Mouse (Mus musculus) yolk sac, embryonic 10.5 days (tissue): Measurements from ENCODE around the gene Hfe.
"Not testable (repeated sequence)": the region's sequence is repeated elsewhere in the genome, so short reads cannot be mapped to it uniquely, and the experiment has no call there.

Source experiments
- DNase-seq: peaks from one replicate; pipeline ENCODE4 v3.0.0-alpha.2; 2017; ENCODE audit warnings: low spot score

The Hfe gene

GRCm38 (mm10) chr13:23716261-23717042, 5.8 kb upstream of the Hfe start:
- DNase-seq = no peak

GRCm38 (mm10) chr13:23709714-23710373, 810 bp downstream of the Hfe start:
- no peak for DNase-seq

GRCm38 (mm10) chr13:23708654-23709053, 2.0 kb downstream of the Hfe start:
- no peak for DNase-seq

GRCm38 (mm10) chr13:23708041-23708440, 2.6 kb downstream of the Hfe start:
- DNase-seq = no peak

- DNase-seq = no peak
Observed at GRCm38 (mm10) chr13:23706771-23707170, 3.9 kb downstream of the Hfe start.

- no peak for DNase-seq
Observed at GRCm38 (mm10) chr13:23705751-23706356, 4.8 kb downstream of the Hfe start.

- DNase-seq = not testable (repeated sequence)
Observed at GRCm38 (mm10) chr13:23702801-23703200, 7.9 kb downstream of the Hfe start.

GRCm38 (mm10) chr13:23702220-23702619, 8.4 kb downstream of the Hfe start:
- no peak for DNase-seq

- peak; percentile 76 for DNase-seq
Observed at GRCm38 (mm10) chr13:23700786-23701520, 9.7 kb downstream of the Hfe start.

- DNase-seq = no peak
Observed at GRCm38 (mm10) chr13:23699767-23700166, 10.9 kb downstream of the Hfe start.

GRCm38 (mm10) chr13:23698996-23699395, 11.7 kb downstream of the Hfe start:
- DNase-seq = peak; percentile 1

GRCm38 (mm10) chr13:23698300-23698693, 12.4 kb downstream of the Hfe start, which contains the start of gene Hist1h4c:
Gene Hist1h4c, minus strand, starts transcription at chr13:23698454.
- DNase-seq = peak; percentile 100

GRCm38 (mm10) chr13:23697491-23698299, 13.0 kb downstream of the Hfe start:
- peak; percentile 73 for DNase-seq

GRCm38 (mm10) chr13:23696061-23696474, 14.6 kb downstream of the Hfe start:
- DNase-seq = peak; percentile 16

GRCm38 (mm10) chr13:23695514-23695913, 15.1 kb downstream of the Hfe start, which contains the start of gene Hist1h1t:
Gene Hist1h1t, plus strand, starts transcription at chr13:23695814.
- no peak for DNase-seq

- DNase-seq = peak; percentile 0
Observed at GRCm38 (mm10) chr13:23694956-23695355, 15.7 kb downstream of the Hfe start.

GRCm38 (mm10) chr13:23693856-23694440, 16.7 kb downstream of the Hfe start:
- DNase-seq = no peak

GRCm38 (mm10) chr13:23689459-23689858, 21.2 kb downstream of the Hfe start:
- no peak for DNase-seq

- no peak for DNase-seq
Observed at GRCm38 (mm10) chr13:23688956-23689355, 21.7 kb downstream of the Hfe start.

GRCm38 (mm10) chr13:23687907-23688306, 22.7 kb downstream of the Hfe start:
- DNase-seq = peak; percentile 21

GRCm38 (mm10) chr13:23687181-23687580, 23.5 kb downstream of the Hfe start:
- DNase-seq = no peak
